Mouse (Mus musculus): Measurements from ENCODE around the gene Fam104a. TPM values are rescaled to one million over a fixed set of nuclear protein-coding genes. Genes with fewer than 3 reads are reported as not detected.

Gene Fam104a
- polyA plus RNA-seq, 1 experiment from 2014 or later, result 49.6 TPM

DNA sequence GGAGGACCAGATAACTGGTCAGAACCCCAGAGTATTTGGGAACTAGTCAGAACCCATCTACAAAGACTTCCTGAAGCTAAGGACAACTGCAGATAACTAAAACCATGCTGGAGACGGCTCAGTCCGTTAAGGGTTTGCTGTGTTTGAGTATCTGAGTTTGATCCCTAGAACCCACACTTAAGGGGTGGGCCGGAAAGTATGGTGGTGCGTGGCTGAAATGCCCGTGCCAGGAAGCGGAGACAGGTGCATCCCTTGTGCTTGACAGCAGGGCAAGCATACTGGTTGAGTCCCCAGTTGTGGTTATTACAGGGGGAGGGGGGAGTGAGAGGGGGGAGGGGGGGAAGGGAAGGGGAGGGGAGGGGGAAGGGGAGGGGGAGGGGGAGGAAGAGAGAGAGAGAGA is 69.5 kb downstream of the Fam104a start:
- peaks cover 34% of the 10 kb centered on the region for H3K4me1 ChIP-seq (replicated peaks; ENCODE audit: control insufficient read depth, insufficient read depth, low read length)
- H3K4me2 ChIP-seq (ENCODE audit: low read length), result no peak overlapping the region
- WGBS, result 85% methylated on average over 6 of the region's 6 CpGs
- H3K4me3 ChIP-seq (ENCODE audit: low read depth, low read length), result no peak overlapping the region
- H3K9me3 ChIP-seq (ENCODE audit: control insufficient read depth, low read length), result no peaks in the 10 kb centered on the region
- no peak overlapping the region for H3K27ac ChIP-seq (ENCODE audit: low read depth)
- H3K36me3 ChIP-seq (ENCODE audit: control insufficient read depth, insufficient read depth, low read length), result no peaks in the 10 kb centered on the region
- DNase-seq (ENCODE audit: low spot score), result no peak
- peaks cover 21% of the 10 kb centered on the region for H3K27me3 ChIP-seq (replicated peaks; ENCODE audit: control insufficient read depth, insufficient read depth, low read length)
- no peak for ATAC-seq (replicated peaks; ENCODE audit: low FRiP score, low TSS enrichment, low read depth)
- no peak overlapping the region for H3K9ac ChIP-seq (ENCODE audit: low read length)

DNA sequence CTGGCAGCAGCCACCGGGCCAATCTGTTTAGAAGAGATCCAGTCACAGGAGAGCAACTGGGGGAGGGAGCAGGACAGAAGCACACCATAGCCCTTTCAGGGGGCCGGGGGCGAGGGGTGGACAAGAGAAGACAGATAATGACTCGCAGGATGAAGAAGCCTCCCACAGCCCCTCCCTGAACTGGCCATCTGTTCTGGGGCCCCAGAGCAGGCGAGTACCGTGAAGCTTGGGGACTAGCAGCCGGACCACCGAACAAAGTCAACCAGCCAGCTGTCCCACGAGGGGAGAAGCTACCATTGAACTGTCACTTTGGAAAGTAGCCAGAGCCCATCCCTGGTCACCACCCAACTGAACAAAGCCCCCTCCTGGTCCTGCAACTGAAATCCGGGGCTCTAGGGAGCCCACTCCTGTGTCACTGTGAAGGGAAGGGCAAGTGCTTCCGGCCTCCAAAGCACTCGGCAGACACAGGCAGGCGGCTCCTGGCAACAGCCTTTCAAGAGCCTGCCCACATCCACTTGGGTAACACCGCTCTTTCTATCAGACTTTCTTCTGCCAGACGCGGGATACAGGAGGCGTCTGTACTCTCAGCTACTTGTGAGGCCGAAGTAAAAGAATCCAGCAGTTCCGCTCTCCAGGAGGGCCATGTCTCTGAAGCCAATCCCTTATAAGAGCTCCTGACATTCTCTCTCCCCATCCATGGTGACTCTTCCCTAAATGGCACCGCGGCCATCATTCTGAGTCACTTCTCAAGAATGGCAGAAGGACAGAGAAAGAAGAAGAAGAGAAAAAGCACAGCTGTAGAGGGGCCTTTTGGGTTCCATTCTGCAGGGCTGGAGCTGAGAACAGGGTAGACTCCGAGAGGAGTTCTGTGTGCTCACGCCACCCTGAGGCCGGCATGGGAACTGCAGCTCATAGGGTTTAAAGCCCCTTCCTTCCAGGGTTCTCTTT is 72.0 kb downstream of the Fam104a start:
- Histone ChIP-seq H3K9me3 (ENCODE audit: control insufficient read depth, low read length) (no peaks in the 10 kb centered on the region), H3K4me1 (replicated peaks; ENCODE audit: control insufficient read depth, insufficient read depth, low read length) (peaks cover 18% of the 10 kb centered on the region), H3K4me3 (ENCODE audit: low read depth, low read length) (no peak overlapping the region), H3K36me3 (ENCODE audit: control insufficient read depth, insufficient read depth, low read length) (no peaks in the 10 kb centered on the region), H3K4me2 (ENCODE audit: low read length) (peak overlapping the region; percentile 24), H3K27ac (ENCODE audit: low read depth) (peak overlapping the region; percentile 64), H3K27me3 (replicated peaks; ENCODE audit: control insufficient read depth, insufficient read depth, low read length) (peaks cover 3% of the 10 kb centered on the region; the same call in 1 of the 2 replicates), H3K9ac (ENCODE audit: low read length) (0 out of 2 replicates have a peak overlapping the region, but pooled peaks have one; percentile 16)
- peak; percentile 78 for DNase-seq (ENCODE audit: low spot score)
- ATAC-seq (replicated peaks; ENCODE audit: low FRiP score, low TSS enrichment, low read depth), result no peak
- 19% methylated on average over 24 of the region's 24 CpGs for WGBS

Other genes with a start within 250 kb of the Fam104a start
- 0.30 and 0.47 TPM in 2 replicates for gene Sstr2, start 64.8 kb downstream of the Fam104a start, polyA plus RNA-seq (2014; fragmentation: Nextera tagmentation; extraction: Ambion mirVana)
- gene Cog1, start 35.0 kb downstream of the Fam104a start, polyA plus RNA-seq (2014; fragmentation: Nextera tagmentation; extraction: Ambion mirVana), result 25.2 and 25.7 TPM in 2 replicates
- gene Slc39a11, start 34.1 kb downstream of the Fam104a start, polyA plus RNA-seq (2014; fragmentation: Nextera tagmentation; extraction: Ambion mirVana), result 24.0 and 24.4 TPM in 2 replicates
- 22.9 and 23.9 TPM in 2 replicates for gene D11Wsu47e, start 257 bp upstream of the Fam104a start, polyA plus RNA-seq (2014; fragmentation: Nextera tagmentation; extraction: Ambion mirVana)
- gene Cpsf4l, start 25.9 kb upstream of the Fam104a start, polyA plus RNA-seq (2014; fragmentation: Nextera tagmentation; extraction: Ambion mirVana), result 0.18 and 0.34 TPM in 2 replicates
- 46.8 and 52.0 TPM in 2 replicates for gene Cdc42ep4, start 67.7 kb upstream of the Fam104a start, polyA plus RNA-seq (2014; fragmentation: Nextera tagmentation; extraction: Ambion mirVana)

Measured in intestine, embryonic 14.5 days (tissue).